Mouse (Mus musculus) cerebellum, adult 8-10 months (tissue): ENCODE results near the gene A930002H24Rik.
"Not testable (repeated sequence)": the region's sequence is repeated elsewhere in the genome, so short reads cannot be mapped to it uniquely, and the experiment has no call there.

Source experiments
- DNase-seq: peaks from one replicate; pipeline ENCODE4 v3.0.0; 2022

Gene A930002H24Rik

DNA sequence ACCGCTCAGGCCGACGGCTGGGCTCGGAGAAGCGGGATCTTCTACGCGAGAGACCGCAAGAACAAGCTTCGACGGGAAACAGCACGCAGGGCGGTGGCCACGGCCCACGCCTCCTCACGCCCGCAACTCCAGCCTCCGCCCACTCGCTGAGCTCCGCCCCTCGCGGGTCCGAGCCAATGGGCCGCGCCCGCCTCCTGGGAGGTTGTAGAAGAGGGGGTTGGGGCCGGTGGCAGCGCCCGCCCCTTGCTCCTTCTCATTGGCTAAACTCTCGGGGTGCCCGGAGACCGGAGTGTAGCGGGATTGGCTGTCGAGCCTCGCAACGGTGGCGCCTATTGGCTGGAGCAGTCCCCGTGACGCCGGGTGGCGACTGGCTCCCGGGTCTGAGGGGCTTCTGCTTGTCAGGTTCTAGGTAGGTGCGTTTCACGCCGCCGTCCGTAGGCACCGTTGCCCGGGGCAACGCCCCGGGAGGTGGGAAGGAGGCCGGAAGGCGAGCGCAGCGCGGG lies at the start of gene A930002H24Rik:
TSS of gene A930002H24Rik (minus strand) at position 145 of the 503 bp plus-strand sequence.
- DNase-seq, result peak; percentile 99

DNA sequence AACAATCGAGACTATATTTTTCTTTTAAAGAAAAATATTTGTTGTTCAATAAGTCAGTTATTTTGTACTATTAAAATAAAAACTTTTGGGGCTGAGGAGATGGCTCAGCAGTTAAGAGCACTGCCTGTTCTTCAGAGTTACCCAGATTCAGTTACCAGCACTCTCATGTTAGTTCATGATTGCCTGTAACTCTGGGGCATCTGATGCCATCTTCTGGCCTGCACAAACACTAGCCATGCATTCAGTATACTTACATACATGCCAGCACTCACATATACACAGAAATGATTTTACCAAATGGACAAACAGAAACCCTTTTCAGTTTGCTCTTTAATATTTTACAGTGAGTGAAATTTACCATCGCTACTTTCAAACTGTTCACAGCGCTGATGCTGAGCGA lies 45.7 kb upstream of the A930002H24Rik start:
- DNase-seq, result no peak

DNA sequence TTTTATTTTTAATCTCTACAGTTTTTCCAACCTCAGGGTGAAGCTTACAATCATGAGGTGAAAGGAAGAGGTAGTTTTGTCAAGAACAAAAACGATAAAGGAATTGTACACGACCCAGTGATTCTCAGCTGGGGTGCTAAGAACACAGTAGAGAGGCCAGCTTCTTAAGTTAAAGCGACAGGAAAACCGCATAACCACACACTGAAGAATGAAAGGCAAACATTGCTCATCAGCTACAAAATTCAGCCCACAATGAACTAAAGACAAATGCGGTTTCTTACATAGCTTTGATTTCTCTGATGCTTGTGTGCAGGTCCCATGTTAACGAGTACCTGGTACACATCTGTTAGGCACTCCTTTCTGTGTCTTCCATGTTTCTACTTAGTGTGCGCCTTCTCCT lies 33.5 kb upstream of the A930002H24Rik start:
- no peak for DNase-seq

DNA sequence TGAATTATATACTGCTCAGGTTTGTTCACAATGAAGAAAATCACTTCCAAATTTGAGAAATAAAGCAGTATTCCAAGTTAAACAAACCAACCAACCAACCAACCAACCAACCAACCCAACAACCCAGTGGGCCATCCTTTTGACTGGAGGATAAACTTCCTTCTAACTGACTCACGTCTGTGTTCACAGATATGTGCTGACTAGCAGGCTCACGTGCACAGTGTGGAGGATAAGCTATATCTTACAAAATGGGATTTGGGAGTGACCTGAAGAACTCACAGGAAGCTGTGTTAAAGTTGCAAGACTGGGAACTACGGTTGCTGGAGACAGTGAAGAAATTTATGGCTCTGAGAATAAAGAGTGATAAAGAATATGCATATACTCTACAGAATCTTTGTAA lies 32.2 kb upstream of the A930002H24Rik start:
- DNase-seq, result no peak

DNA sequence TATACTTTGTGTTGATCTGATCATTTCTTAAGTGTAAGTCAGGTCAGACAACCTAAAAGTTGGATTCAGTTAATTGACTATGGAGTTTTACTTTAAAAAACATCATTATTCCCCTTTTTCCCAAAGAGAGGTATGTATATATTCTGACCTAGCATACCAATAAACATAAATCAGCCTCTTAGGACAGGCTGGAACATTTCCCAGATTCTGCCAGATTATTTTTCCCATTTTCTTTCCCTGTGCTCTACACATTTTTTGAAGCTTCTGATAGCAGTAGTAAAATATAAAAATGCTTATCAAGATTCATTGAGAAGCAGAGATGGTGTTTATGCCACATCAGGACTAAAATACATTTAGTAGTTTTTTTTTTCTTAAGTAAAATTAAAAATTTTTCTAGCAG lies 27.0 kb upstream of the A930002H24Rik start:
- no peak for DNase-seq

DNA sequence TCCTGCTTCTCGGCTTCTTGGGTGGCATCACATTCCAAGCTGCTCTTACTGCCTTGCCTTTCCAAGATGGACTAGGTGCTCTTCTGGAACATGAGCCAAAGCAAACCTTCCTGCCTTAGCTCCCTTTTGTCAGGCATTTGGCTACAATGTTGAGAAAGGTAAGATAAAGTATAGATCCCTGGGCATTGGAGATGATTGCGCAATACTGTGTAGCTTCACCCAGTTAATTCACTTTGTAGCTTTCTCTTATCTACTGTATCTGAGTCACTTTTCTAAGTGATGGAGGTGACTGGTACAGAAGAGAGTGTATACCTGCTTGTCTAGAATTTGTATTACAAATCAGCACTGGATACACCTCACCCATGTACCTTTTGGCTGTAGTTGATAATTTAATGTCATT lies 23.4 kb upstream of the A930002H24Rik start:
- no peak for DNase-seq

DNA sequence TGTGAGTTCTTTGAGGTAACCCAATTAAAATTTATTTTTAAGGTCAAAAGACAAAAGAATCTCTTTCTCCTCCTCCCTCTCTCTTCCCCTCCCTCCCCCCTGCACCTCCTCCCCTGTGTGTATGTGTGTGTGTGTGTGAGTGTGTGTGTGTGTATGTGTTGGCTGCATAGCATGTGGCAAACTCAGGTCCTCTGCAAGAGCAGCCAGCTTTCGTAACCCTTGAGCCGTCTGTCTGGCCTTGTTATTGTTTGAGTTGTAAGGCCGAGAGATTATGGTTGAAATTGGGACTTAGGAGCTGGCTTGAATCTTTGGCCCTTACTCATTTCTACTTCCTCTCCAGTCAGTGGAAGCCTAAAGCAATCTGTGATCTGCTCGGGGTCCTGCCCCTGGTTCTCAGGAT lies 16.4 kb upstream of the A930002H24Rik start:
- no peak for DNase-seq

DNA sequence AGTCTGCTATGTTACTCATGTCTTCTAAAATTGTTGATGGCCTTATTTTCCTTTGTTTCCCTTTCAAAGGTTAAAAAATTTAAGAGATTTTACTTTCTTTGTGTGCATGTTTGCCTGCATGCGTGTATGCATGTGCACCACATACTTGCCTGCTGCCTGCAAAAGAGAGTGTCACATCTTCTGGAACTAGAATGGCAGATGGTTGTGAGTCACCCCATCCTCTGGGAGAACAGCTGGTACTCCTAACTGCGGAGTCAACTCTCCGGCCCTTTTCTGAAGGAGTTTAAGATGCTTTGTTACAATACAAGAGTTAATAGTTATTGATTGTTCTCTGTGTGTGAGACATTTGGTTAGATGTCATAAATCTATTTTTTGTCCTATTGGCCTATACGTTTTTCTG lies 15.3 kb upstream of the A930002H24Rik start:
- no peak for DNase-seq

DNA sequence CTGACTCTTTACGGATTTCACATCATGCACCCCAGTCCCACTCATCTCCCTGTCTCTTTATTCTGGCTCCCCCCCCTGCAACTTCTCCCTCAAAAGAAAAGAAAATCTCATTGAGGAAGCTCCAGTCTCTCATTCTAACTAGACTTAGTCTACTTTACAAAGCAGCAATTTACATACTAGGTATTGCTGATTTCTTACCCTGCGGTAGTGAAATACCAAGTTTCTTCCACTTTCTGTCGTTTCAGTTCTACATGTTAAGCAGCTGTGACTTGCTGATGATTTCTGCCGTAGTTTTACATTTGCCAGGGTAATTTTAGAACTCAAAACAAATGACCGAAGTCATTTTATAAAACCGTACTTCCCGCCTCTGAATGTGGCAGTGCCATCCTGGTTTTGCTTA lies 8.2 kb upstream of the A930002H24Rik start:
- no peak for DNase-seq

DNA sequence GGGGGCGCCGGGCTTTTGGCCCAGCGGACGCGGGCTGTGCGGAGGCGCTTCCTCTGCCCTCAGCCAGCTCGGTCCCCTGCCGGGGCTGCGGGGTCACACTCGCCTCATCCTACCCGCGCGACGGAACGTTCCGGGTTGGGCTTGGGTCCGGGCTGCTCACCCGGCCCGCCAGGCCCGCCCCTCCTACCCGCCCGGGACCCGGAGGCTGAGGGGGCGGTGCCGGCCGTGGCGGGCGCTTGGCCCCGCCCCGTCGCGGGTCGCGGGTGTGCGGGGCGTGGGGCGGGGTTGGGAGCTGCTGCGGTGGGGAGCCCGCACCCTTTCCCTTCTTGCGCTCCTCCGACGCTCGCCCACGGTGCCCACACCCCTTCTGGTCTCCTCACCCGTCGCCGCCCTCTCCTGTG lies 580 bp upstream of the A930002H24Rik start:
- no peak for DNase-seq

DNA sequence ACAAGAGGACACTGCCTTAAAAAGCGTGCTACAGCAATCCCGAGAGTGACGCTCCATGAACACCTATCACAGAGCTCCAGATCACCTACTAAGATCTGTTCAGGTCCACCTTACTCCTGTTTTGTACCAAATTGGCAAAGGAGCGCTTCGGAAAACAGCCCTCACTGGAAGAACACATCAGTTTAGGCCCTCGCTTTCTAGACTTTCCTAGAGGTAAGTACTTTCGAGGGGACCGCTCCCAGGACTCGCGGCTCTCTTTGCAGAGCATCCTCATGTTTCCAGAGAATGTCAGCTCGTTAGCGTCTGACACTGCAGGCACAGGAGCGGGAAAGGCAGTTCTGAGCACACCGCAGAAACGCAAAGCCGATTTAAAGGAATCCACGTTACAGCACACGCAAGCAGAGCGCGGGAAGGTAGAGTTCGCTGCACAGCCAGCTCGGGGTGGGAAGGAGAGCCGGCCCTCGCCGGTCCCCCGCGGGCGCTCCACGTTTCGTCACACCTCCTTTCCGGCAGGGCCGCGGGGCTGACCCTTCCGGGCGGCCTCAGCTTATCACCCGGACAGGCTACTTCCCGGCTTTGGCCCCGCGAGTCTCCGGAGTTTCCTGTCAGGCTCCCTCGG lies 470 bp downstream of the A930002H24Rik start, which contains the start of gene Fer:
TSS of gene Fer (plus strand) at position 51 of the 619 bp plus-strand sequence.
- DNase-seq, result no peak

DNA sequence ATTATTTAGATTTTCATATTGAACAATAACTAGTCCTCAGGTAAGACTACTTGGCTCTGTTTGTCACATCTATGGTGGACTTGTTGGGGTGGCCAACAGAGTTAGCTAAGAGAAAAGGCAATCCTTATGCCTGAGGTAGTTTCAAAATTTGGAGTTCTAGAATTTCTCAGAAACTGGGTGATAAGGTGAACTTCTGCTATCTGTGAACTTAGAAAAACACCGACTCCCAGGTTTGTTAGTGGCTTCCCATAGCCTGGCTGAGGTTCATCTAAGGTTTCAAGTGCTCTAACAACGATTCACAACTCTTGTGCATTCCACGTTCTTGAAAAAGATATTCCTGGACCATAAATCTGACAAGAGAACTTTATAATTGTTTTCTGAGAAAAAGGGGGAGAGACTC lies 1.2 kb downstream of the A930002H24Rik start:
- DNase-seq, result no peak

DNA sequence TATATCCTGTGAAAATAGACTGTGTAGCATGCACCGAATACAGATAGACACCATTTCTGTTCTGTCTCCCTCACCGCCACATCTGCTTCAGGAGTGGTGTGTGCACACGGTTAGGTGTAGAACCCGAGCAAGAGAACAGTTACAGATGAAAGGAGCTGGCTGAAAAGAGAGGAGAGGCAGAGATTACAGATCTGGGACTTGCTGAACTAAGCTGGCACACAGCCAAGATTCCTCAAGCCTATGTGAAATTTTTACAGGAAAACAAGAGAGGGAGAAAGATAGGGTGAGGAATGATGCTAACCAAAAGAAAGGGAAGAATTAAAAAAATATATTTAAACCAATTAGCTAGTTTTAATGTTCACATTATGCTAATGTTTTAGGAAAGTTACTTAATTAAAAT lies 2.6 kb downstream of the A930002H24Rik start:
- no peak for DNase-seq

DNA sequence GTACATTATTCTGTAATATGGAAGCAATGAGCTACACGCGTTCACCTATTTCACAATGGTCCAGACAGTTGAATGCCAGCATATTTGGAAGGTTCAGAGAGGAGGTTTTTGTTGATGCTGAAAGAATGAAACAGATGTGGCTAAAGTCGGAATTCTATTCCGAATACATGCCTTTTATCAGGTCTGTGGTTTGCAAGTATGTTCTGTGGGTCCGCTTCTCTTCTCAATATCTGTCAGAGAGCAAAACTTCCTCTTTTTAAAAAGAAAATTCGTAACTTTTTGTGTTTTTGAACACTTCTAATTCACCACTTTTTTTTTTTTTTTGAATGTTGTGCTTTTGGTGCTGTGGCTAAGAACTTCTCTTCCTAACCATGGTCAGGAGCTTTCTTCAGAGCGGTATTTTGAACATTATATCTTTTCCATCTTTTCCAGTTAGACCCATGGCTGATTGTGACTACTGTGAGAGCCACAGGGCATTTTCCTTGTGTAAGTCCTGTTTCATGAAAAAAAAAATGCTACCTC lies 6.5 kb downstream of the A930002H24Rik start:
- no peak for DNase-seq

DNA sequence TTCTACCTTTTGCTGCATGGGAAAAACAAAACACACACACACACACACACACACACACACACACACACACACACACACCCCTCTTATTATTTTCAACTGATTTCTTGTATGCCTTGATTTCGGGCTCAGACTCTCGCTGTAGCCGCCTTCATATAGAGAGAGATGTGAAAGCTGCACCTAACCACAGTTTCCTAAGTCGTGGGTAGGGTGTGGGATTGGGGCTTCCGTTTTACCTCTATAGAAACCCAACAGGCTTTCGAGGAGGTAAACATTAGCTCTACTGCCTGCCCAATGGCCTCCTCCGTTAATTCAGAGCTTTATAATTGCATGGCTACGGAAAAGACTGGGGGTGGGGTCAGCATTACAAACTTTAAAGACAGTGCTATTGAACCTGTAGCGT lies 13.6 kb downstream of the A930002H24Rik start:
- no peak for DNase-seq

DNA sequence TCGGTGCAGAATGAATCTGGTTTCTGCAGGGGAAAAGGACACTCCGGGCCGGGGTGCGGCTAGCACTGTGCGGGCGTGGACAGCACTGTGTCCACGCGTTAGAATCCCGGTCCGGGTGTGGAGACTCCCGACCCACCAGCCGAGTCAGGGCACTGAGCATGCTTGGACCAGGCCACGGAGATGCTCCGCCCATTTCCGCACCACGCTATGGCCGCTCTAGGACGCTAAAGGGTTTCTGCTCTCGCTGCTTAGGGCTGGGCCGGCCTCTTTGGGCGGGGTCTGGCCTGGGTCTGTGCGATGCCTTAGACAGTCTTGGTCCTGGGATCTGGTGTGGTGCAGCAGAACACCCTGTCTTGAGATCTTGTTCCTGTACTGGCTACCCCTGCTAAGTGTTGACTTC lies 14.0 kb downstream of the A930002H24Rik start:
- DNase-seq, result peak; percentile 79

DNA sequence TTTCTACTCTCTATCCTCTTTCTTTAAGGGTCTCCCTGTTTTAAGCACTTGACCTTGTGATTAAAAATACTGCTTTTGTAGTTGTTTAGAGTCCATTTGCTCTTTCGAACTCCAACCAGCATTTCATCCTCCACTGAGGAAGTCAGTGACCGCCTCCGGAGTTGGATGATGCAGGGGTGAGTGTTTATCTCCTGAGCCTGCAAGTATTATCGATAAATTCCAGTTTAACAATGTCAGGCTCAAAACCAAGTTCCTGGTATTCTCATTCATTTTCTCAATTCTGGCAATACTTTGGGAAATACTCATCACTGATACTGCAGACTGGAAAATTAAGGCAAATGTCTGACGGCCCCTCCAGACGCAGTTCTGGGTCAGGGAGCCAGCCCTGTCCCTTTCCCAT lies 14.4 kb downstream of the A930002H24Rik start:
- no peak for DNase-seq

DNA sequence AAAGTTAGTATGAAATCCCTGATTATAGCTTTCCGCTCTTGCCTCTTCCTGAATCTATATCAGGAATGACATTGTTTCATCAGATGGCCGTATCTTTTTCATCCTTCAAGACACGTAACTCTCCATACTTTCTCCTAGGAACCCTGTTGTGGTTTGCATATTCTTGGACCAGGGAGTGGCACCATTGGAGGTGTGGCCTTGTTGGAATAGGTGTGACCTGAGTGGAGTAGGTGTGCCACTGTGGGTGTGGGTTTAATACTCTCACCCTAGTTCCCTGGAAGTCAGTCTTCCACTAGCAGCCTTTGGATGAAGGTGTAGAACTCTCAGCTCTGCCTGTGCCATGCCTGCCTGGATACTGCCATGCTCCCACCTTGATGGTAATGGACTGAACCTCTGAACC lies 17.8 kb downstream of the A930002H24Rik start:
- not testable (repeated sequence) for DNase-seq

DNA sequence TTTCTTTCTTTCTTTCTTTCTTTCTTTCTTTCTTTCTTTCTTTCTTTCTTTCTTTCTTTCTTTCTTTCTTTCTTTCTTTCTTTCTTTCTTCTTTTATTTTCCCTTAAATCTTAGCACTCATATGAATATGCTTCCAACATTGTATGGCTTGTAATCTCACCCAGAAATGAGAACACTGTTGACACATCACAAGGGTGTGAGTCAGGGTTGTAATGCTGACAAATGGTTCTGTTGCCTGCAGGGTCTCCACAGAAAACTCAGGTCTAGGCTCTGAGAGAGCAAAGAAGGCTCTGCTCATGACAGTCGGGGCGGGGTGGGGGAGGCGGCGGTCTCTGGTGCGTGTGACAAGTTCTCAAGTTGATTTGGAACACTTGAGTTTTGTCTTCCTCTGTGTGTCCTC lies 18.7 kb downstream of the A930002H24Rik start:
- DNase-seq, result no peak

DNA sequence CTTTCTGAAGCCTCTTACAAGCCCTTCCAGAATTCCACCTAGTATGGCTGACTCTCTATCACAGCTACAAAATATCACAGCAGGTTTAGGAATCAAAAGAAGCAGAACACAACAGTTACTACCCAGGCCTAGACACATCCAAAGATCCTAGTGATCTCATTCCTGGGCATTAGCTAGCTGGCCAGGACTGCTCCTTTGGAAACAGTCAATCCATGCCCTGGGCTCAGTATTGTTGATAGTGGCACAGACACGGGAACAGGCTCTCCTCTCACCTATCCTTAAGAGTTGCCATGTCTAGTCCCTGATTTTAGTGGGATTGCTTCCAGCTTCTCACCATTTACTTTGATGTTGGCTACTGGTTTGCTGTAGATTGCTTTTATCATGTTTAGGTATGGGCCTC lies 21.4 kb downstream of the A930002H24Rik start:
- no peak for DNase-seq

DNA sequence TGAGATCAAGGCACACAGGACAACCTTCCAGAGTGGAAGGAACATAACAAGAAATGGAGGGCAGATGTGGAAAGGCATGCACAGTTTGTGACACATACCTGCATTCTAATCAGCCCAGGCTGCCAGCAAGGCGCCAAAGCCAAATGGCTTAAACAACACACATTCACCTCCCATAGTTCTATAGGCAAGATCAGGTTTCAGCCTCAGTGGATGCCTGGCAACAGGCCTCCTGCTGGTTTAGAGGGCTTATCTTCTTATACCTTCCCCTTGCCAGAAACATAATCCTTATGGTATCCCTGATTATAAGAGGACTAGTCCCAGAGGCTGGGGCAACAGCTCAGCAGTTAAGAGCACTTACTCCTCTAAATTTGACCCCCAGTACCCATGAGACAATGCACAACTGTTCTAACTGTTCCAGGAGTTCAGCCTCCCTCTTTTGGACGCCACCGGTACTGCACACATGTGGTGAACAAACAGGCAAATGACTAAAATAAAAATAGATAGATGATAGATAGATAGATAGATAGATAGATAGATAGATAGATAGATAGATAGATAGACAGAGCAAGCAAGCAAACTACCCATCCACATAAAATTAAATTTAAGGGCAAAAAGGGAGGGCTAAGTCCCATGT lies 23.8 kb downstream of the A930002H24Rik start:
- no peak for DNase-seq

DNA sequence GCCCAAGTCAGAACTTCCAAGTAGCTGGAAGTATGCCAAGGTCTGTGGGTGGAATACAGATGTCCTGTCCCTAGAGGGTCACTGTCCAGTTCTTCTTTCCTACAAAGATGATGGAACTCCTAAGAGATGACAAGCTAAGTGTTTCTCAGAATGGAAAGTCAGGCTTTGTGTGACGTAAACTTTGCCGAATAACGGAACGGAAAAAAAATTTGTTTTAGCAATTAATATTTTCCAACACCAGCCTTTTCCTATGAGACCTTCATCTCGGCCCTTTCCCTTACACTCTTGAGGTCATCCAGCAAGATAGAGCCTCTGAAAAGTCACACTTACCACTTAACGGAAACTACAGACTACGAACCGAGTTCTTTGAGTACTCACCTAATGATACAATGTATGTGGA lies 25.4 kb downstream of the A930002H24Rik start:
- no peak for DNase-seq

DNA sequence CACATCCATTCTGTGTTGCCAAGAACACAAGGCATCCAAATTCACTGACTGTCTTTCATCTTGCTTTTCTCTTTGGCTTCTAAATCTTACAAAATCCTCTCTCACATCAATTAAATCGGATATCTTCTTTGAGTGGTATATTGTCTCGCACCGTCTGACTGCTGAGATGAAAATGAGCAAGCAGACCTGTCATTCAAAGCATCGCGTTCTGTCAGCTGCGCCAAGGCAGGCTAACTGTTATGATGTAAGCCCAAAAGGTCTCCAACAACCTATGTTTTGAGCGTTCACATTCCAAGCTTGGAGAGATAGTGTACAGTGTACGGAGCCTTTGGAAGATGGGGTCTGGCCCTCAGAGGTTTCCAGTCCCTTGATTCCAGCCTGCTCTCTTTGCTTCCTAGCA lies 26.9 kb downstream of the A930002H24Rik start:
- no peak for DNase-seq

DNA sequence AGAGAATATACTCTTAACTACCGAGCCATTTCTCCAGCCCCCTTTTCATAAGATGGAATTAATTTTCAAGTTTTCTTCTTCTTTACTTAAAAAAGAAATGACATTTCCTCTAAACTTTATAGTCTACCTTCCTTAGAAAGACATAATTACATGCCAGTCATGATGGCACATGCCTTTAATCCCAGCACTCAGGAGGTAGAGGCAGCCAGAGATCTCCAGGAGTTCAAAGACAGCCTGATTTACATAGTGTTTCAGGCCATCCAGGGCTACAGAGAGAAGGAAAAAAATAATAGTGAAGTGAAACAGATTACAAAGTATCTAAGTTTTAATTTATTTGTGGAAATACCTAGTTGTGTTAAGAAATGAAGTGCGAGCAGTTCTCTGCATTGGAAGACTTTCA lies 27.4 kb downstream of the A930002H24Rik start:
- no peak for DNase-seq

DNA sequence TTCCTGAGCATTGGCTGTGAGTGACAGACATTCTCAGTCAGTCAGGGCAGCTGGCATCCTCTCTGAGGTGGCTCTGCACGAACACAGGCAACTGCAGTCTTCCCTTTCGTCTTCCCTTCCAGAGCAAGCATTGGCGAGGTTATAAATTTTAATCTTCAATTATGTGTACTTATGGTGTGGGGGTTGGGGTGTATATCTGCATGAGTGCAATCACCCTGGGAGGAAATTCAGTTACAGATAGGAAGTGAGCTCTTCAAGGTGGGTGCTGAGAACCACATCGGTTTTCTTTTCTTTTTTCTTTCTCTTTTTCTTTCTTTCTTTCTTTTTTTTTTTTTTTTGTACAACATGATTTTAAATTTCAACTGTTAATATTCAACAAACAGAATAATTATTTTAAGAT lies 32.0 kb downstream of the A930002H24Rik start:
- no peak for DNase-seq
